Mouse (Mus musculus) myocyte (in vitro differentiated cells): ENCODE measurements at regions not wholly inside any gene's neighbourhood (a gene's known extent, or its start where the extent isn't known, plus 50 kb on each side); places are given as distances from the start of the nearest gene placed in this dataset.

Source experiments
- H3K27me3 ChIP-seq: one replicate; pipeline ENCODE4 v1.6.1; 2011; ENCODE audit not compliant: control insufficient read depth, insufficient read depth, insufficient read length
- H3K36me3 ChIP-seq: one replicate; pipeline ENCODE4 v1.6.1; 2011; ENCODE audit not compliant: control insufficient read depth, insufficient read depth
- H3K4me2 ChIP-seq: one replicate; pipeline ENCODE4 v1.6.1; 2011; ENCODE audit warnings: low read depth, control low read depth
- H3K4me3 ChIP-seq: one replicate; pipeline ENCODE4 v1.5.1; 2011; ENCODE audit warnings: mild to moderate bottlenecking, control low read depth, moderate library complexity
- H3K79me2 ChIP-seq: one replicate; pipeline ENCODE4 v1.6.1; 2011; ENCODE audit not compliant: control insufficient read depth, insufficient read depth
- H3ac ChIP-seq: one replicate; pipeline ENCODE4 v1.6.1; 2011; ENCODE audit not compliant: control insufficient read depth, insufficient read length
- CEBPB ChIP-seq: IDR thresholded peaks from 2 replicates; pipeline ENCODE4 v1.6.1; 2011; ENCODE audit warnings: mild to moderate bottlenecking, moderate library complexity; ENCODE audit not compliant: poor library complexity, insufficient read depth, severe bottlenecking
- E2F4 ChIP-seq: IDR thresholded peaks from one replicate; pipeline ENCODE4 v1.6.1; 2011; ENCODE audit warnings: mild to moderate bottlenecking, control low read depth, moderate library complexity; ENCODE audit not compliant: insufficient read depth
- MAX ChIP-seq: IDR thresholded peaks from one replicate; pipeline ENCODE4 v1.6.1; 2011; ENCODE audit warnings: low read depth, mild to moderate bottlenecking, control low read depth
- MYOD1 ChIP-seq, 3 experiments: IDR thresholded peaks; one replicate each; pipeline ENCODE4 v1.6.1; 2011; ENCODE audit warnings: control low read depth in 2 of 3, low read depth in 2 of 3, mild to moderate bottlenecking in 2 of 3, moderate library complexity in 1 of 3; ENCODE audit not compliant: insufficient read length in 2 of 3, control insufficient read depth in 1 of 3
- MYOG ChIP-seq, 3 experiments: IDR thresholded peaks; one replicate each; pipeline ENCODE4 v1.6.1; 2011; ENCODE audit warnings: control low read depth in 2 of 3, low read depth in 2 of 3, mild to moderate bottlenecking in 2 of 3; ENCODE audit not compliant: insufficient read length in 2 of 3, control insufficient read depth in 1 of 3, insufficient read depth in 1 of 3
- POLR2A ChIP-seq: IDR thresholded peaks from one replicate; pipeline ENCODE4 v1.6.1; 2011; ENCODE audit warnings: low read depth, mild to moderate bottlenecking, control low read depth, moderate library complexity; ENCODE audit not compliant: insufficient read length
- POLR2AphosphoS2 ChIP-seq: IDR thresholded peaks from one replicate; pipeline ENCODE4 v1.6.1; 2011; ENCODE audit warnings: low read depth, control low read depth; ENCODE audit not compliant: insufficient read length
- REST ChIP-seq: IDR thresholded peaks from one replicate; pipeline ENCODE4 v1.6.1; 2011; ENCODE audit warnings: mild to moderate bottlenecking, control low read depth, moderate library complexity; ENCODE audit not compliant: insufficient read depth, insufficient read length
- SRF ChIP-seq: IDR thresholded peaks from one replicate; pipeline ENCODE4 v1.6.1; 2011; ENCODE audit warnings: low read depth; ENCODE audit not compliant: control insufficient read depth, insufficient read length
- TCF12 ChIP-seq: IDR thresholded peaks from one replicate; pipeline ENCODE4 v1.6.1; 2011; ENCODE audit warnings: mild to moderate bottlenecking, control low read depth; ENCODE audit not compliant: poor library complexity, insufficient read depth, severe bottlenecking
- TCF3 ChIP-seq: IDR thresholded peaks from one replicate; pipeline ENCODE4 v1.6.1; 2011; ENCODE audit warnings: low read depth, control low read depth; ENCODE audit not compliant: insufficient read length
- USF1 ChIP-seq: IDR thresholded peaks from one replicate; pipeline ENCODE4 v1.6.1; 2011; ENCODE audit warnings: low read depth, mild to moderate bottlenecking, control low read depth, moderate library complexity

- no peak overlapping the region for H3ac ChIP-seq
- no peak overlapping the region for H3K4me2 ChIP-seq
- no peaks in the 10 kb centered on the region for H3K36me3 ChIP-seq
- TF ChIP-seq POLR2A (no peak), MYOD1 (IDR thresholded peaks at IDR 0.05; ENCODE audit: control insufficient read depth in 1 of 3, insufficient read length in 2 of 3, low read depth in 2 of 3) (no peak), E2F4 (no peak), REST (no peak), TCF3 (no peak), MAX (no peak), MYOG (IDR thresholded peaks at IDR 0.05; ENCODE audit: control insufficient read depth in 1 of 3, insufficient read depth in 1 of 3, insufficient read length in 2 of 3, low read depth in 2 of 3) (no peak), CEBPB (no peak), POLR2AphosphoS2 (no peak), SRF (no peak), TCF12 (no peak), USF1 (no peak)
- H3K79me2 ChIP-seq = no peaks in the 10 kb centered on the region
- H3K27me3 ChIP-seq = peaks cover 44% of the 10 kb centered on the region
- no peak overlapping the region for H3K4me3 ChIP-seq
Observed at GRCm38 (mm10) chr13:54864048-54864447, 74.9 kb downstream of the Tspan17 start.

GRCm38 (mm10) chr13:54872004-54872403, 77.2 kb upstream of the Unc5a start:
- Histone ChIP-seq H3K79me2 (no peaks in the 10 kb centered on the region), H3K4me2 (no peak overlapping the region), H3K27me3 (peaks cover 60% of the 10 kb centered on the region), H3K36me3 (no peaks in the 10 kb centered on the region), H3ac (no peak overlapping the region), H3K4me3 (no peak overlapping the region)
- TF ChIP-seq MYOD1 (IDR thresholded peaks at IDR 0.05; ENCODE audit: control insufficient read depth in 1 of 3, insufficient read length in 2 of 3, low read depth in 2 of 3) (no peak), E2F4 (no peak), SRF (no peak), CEBPB (no peak), TCF3 (no peak), MAX (no peak), POLR2A (no peak), MYOG (IDR thresholded peaks at IDR 0.05; ENCODE audit: control insufficient read depth in 1 of 3, insufficient read depth in 1 of 3, insufficient read length in 2 of 3, low read depth in 2 of 3) (no peak), POLR2AphosphoS2 (no peak), USF1 (no peak), TCF12 (no peak)

DNA sequence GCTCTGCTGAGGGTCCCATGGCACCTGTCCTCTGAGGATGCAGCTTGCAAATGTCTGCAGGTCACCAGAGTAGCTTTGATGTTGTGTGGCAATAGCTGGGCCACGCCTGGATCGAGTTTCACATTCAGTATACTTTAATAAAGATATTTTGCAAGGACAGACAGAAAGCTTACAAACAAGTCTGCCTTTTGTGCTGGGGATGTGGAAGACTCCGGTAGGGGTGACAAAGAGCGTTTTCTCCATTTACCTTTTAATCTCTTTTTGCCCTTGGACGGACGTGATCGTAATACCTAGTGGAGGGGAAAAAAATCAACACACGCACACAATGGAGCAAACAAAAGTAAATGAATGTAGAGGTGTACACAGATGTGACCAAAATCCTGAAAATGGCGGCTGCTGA, 75.3 kb upstream of the Unc5a start:
- TF ChIP-seq MYOG (IDR thresholded peaks at IDR 0.05; ENCODE audit: control insufficient read depth in 1 of 3, insufficient read depth in 1 of 3, insufficient read length in 2 of 3, low read depth in 2 of 3) = no peak
- no peak for TF ChIP-seq TCF12
- no peak for TF ChIP-seq USF1
- no peak for TF ChIP-seq REST
- TF ChIP-seq POLR2A = no peak
- no peak for TF ChIP-seq MYOD1 (IDR thresholded peaks at IDR 0.05; ENCODE audit: control insufficient read depth in 1 of 3, insufficient read length in 2 of 3, low read depth in 2 of 3)
- no peak for TF ChIP-seq POLR2AphosphoS2
- no peak for TF ChIP-seq TCF3
- TF ChIP-seq SRF = no peak
- TF ChIP-seq MAX = no peak
- TF ChIP-seq CEBPB = no peak
- no peak overlapping the region for H3K4me3 ChIP-seq
- no peaks in the 10 kb centered on the region for H3K36me3 ChIP-seq
- H3K27me3 ChIP-seq = peaks cover 60% of the 10 kb centered on the region
- H3K4me2 ChIP-seq = no peak overlapping the region
- no peaks in the 10 kb centered on the region for H3K79me2 ChIP-seq
- H3ac ChIP-seq = no peak overlapping the region

DNA sequence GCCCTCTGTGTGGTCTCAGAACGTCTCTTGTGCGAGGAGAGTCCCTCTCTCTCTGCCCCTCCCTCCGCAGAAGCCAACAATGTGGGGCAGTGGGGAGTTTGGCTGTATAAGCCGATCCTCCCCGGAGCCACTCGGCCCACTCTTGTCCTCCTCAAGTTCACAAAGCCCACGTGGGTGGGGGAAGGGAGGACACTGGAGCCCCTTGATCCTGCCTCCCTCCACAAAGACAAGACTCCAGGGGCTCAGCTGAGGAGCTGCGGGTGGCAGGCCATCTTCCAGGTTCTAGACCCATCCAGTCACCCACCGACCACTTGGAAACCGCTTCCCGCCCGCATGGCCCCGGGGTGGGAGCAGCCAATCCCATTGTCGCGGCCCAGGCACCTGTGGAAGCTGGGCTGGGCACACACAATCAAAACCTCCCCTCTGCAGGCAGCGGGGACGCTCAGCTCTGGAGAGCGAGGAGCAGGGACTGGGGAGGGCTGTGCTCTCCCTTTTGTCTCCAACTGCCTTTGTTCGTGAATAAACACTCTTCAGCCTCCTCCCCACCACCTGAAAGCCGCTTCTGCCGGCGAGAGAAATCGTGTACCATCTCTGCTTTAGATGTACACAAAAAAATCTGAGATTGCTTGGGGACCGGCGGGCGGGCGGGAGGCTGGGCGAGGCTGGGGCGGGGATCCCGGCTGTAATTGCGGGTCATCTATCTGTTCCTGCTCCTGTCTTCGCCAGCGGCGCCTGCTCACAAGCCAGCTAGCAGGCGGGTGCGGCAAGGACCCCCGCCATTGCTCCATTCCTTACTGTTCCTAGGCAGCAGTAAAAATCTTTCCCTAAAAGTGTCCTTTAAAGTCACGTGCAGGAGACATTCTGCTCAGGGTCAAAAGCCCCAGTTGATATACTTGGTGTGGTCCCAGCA, 74.7 kb upstream of the Unc5a start:
- Histone ChIP-seq H3K79me2 (no peaks in the 10 kb centered on the region), H3K27me3 (peaks cover 60% of the 10 kb centered on the region), H3K4me3 (no peak overlapping the region), H3K4me2 (no peak overlapping the region), H3K36me3 (no peaks in the 10 kb centered on the region), H3ac (no peak overlapping the region)
- TF ChIP-seq POLR2AphosphoS2 (no peak), REST (no peak), CEBPB (no peak), POLR2A (no peak), TCF12 (no peak), SRF (no peak), MYOD1 (IDR thresholded peaks at IDR 0.05; ENCODE audit: control insufficient read depth in 1 of 3, insufficient read length in 2 of 3, low read depth in 2 of 3) (no peak), E2F4 (no peak), MAX (no peak)
